Mouse (Mus musculus): Measurements from ENCODE around the gene Skap1.

DNA sequence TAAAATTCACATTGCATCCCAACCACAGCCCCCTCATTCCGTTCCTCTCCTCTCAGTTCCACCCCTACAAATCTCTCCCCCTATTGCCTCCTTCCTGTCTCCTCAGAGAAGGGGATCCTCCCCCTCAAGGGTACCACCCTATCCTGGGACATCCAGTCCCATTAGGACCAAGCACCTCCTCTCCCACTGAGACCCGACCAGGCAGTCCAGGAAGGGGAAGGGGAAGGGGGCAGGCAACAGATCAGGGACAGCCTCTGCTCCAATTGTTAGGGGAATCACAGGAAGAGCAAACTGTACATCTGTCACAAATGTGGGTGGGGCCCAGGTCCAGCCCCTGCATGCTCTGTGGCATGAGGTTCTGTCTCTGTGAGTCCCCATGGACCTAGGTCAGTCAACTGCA is 37.6 kb upstream of the Skap1 start:
- TF ChIP-seq POLR2A (IDR thresholded peaks at IDR 0.05; ENCODE audit: extremely low read depth, insufficient read depth, low read length) (no peak), CTCF (IDR thresholded peaks at IDR 0.05; ENCODE audit: extremely low read depth, insufficient read depth, low read length) (no peak)
